Mouse (Mus musculus): ENCODE results near the gene Sh2d4b.

Gene Sh2d4b

DNA sequence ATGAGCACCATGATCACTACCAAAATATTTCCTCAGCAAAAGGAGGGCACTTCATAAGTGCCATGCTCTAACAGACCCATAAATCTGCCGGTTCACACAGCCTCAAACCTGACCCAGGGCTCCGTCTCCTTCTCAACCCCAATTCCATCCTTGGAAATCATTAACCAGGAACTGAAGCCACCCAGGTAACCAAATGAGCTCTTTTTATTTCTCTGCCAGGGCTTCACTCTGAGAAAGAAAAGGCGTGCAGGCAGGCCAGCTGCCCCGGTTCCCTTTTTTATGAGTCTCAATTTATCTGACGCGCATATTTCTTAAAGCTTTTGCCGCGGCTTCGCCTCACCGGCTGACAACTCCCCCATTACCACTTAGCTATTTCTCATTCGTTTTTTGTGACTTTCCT is 63.0 kb downstream of the Sh2d4b start:
- no peak for DNase-seq

DNA sequence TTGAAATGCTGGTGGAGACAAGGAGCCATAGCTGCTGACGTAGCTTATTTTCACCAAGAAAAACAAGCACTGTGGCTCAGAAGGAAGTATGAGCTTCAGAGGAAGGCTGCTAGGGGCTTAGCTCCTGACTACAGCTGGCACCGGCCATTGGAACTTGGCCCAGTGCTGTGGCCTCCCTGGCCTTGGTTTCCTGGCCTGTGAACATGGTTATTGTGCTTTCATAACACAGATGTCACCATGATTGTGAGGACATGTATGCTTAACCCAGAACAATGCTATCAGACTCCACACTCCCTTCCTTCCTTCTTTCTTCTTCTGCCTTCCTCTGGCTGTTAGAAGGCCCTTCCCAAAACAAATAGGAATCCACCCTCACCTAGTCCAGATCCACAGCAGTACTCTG is 75.0 kb downstream of the Sh2d4b start:
- DNase-seq, result peak; percentile 35 to 39

DNA sequence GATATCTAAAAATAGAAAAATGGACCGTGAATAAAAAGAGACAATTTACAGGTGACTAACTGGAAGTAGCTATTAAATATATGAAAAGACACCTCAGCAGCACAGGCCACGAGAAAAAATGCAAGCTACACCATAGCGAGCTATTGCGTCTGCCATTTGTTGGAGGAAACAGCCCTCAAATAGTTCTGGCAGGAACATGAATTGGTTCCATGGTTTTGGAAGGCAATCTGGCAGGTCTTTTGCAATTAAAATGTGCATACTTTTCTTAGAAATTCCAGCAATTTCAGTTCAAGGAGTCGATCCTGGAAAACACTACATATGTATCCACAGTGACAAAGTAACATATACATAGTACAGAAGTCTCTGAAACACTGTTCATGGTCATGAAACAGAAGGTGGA is 76.4 kb downstream of the Sh2d4b start:
- no peak for DNase-seq

DNA sequence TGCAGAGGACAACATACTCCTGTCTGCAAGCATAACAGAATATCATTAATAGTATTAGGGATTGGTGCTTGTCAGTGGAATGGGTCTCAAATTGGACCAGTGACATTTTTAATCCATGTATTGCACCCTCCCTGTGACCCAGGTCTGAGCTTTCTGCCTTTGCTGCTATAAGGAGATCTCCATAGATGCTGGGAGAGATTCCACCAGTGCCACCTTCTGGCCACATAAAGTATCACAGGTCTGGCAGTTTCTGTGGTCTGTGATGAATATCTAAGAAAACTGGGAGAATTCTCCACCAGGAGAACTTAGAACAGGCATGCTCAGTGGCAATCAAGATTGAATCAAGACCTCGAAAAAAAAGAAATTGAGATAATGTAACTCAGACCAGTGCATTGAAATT is 101.5 kb downstream of the Sh2d4b start:
- DNase-seq, result peak; percentile 9 to 10

DNA sequence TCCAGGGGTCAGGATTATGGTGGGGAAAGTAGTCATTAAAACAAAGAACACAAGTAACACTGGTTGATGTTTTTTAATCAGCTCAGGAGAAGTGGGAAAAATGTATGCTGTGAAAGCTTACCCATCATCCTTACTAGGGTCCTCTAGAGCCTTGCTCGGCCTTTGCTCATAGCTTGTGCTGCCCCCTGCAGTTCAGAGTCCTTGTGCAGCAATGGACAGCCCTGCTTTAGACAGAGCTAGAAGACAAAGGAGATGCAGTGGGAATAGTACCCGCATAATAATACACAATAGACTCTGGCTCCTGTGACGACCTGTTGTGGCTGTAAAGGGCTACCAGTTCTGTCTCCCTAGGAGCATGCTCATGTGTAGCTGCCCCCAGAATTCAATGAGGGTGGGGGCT is 104.0 kb downstream of the Sh2d4b start:
- DNase-seq, result peak; percentile 2 to 5

DNA sequence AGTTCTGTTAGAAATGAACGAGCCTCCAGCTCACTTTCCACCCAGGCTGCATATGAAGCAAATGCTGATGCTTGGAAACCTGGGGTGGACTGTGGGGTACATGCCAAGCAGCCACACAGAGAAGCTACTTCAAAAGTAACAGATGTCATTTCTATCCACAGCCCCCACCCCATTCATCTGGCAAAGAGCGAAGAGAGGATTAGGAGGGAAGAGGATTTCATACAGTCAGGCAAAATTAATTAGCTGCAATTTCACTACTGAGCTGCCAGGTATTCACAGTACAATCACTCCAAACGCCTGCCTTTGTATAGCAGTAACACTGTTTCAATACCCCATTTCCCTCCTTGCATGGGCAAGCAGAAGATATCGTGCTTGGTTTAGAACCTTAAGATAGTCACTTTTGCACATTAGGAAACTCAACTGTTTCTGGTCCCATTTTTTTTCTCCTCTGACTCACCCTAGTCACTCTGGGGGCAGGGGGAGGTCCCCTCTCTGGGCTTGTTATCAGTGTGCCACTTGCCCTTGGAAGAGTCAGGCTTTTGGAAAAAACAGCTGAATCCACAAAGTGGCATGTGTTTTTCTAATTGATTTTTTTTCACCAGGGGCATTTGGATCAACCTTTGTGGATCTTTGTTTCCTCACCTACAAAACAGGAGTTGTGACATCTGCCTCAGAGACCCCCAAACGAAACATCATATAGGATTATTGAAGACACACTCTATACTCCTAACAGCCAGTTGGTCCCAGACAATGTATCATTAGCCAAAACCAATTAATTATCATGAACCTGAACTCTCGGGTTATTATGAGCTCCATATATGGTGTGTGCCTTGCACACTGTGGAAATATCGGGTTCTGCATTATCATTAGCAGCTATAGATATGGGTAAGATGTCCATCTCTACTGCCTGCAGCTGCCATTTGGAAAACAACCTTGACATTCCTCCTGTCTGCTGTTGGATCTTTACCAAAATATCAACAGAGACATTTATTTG is 123.7 kb downstream of the Sh2d4b start:
- no peak for DNase-seq

Measured in lung, adult 18-20 months (tissue).